Mouse (Mus musculus) embryo, embryonic 11.5 days (tissue): ENCODE data around the gene Ttll9.

Experiments used
- DNase-seq: peaks from one replicate; pipeline ENCODE4 v3.0.0-alpha.2; 2012; ENCODE audit warnings: low read depth, low spot score

The Ttll9 gene

GRCm38 (mm10) chr2:152941776-152942175 lies 20.5 kb upstream of the Ttll9 start:
- DNase-seq = no peak

GRCm38 (mm10) chr2:152942898-152943515 lies 19.3 kb upstream of the Ttll9 start:
- no peak for DNase-seq

GRCm38 (mm10) chr2:152943568-152943967 lies 18.7 kb upstream of the Ttll9 start:
- no peak for DNase-seq

GRCm38 (mm10) chr2:152944013-152944412 lies 18.3 kb upstream of the Ttll9 start:
- DNase-seq = no peak

- no peak for DNase-seq
Measured at GRCm38 (mm10) chr2:152947098-152947497, 15.2 kb upstream of the Ttll9 start.

- no peak for DNase-seq
Measured at GRCm38 (mm10) chr2:152948438-152949020, 13.8 kb upstream of the Ttll9 start.

GRCm38 (mm10) chr2:152950358-152951064 lies 11.8 kb upstream of the Ttll9 start:
- no peak for DNase-seq

- DNase-seq = no peak
Measured at GRCm38 (mm10) chr2:152951065-152951849, 11.0 kb upstream of the Ttll9 start, which contains the start of gene Dusp15. Gene Dusp15 (minus strand): TSS chr2:152951698.

GRCm38 (mm10) chr2:152951850-152952720 lies 10.2 kb upstream of the Ttll9 start:
- DNase-seq = no peak

GRCm38 (mm10) chr2:152958116-152958515 lies 4.2 kb upstream of the Ttll9 start:
- no peak for DNase-seq

GRCm38 (mm10) chr2:152965555-152965954 lies 3.3 kb downstream of the Ttll9 start:
- DNase-seq = no peak

- no peak for DNase-seq
Measured at GRCm38 (mm10) chr2:152976991-152977390, 14.7 kb downstream of the Ttll9 start.

- no peak for DNase-seq
Measured at GRCm38 (mm10) chr2:152985582-152985981, 23.3 kb downstream of the Ttll9 start.

GRCm38 (mm10) chr2:152991529-152991928 lies 29.2 kb downstream of the Ttll9 start:
- no peak for DNase-seq

GRCm38 (mm10) chr2:152997046-152997445 lies 34.8 kb downstream of the Ttll9 start:
- no peak for DNase-seq

GRCm38 (mm10) chr2:153002492-153003248 lies 40.4 kb downstream of the Ttll9 start:
- no peak for DNase-seq

- DNase-seq = no peak
Measured at GRCm38 (mm10) chr2:153003681-153004338, 41.5 kb downstream of the Ttll9 start.

- no peak for DNase-seq
Measured at GRCm38 (mm10) chr2:153005981-153006380, 43.7 kb downstream of the Ttll9 start.

- DNase-seq = no peak
Measured at GRCm38 (mm10) chr2:153009192-153009973, 47.1 kb downstream of the Ttll9 start.
